Mouse (Mus musculus): ENCODE results near the gene Zfp949. TPM values are rescaled to one million over a fixed set of nuclear protein-coding genes. Genes with fewer than 3 reads are reported as not detected.

Gene Zfp949
- 18.0 and 32.7 TPM in 2 replicates for total RNA-seq (2015; ENCODE audit: low replicate concordance)
- 27.9 and 35.7 TPM in 2 replicates for total RNA-seq (2017; ENCODE audit: low replicate concordance)

GRCm38 (mm10) chr9:88547851-88548613 lies at the start of gene Zfp949:
Gene Zfp949, plus strand, starts transcription at chr9:88548020.
- ATAC-seq (replicated peaks; ENCODE audit: low FRiP score, poor library complexity, severe bottlenecking), result peak; percentile 93

- ATAC-seq (replicated peaks; ENCODE audit: low FRiP score, poor library complexity, severe bottlenecking), result no peak
Measured at GRCm38 (mm10) chr9:88500112-88500511, 47.7 kb upstream of the Zfp949 start.

- ATAC-seq (replicated peaks; ENCODE audit: low FRiP score, poor library complexity, severe bottlenecking), result no peak
Measured at GRCm38 (mm10) chr9:88501846-88502245, 46.0 kb upstream of the Zfp949 start.

GRCm38 (mm10) chr9:88515546-88515945 lies 32.3 kb upstream of the Zfp949 start:
- no peak for ATAC-seq (replicated peaks; ENCODE audit: low FRiP score, poor library complexity, severe bottlenecking)

GRCm38 (mm10) chr9:88516361-88516995 lies 31.3 kb upstream of the Zfp949 start:
- no peak for ATAC-seq (replicated peaks; ENCODE audit: low FRiP score, poor library complexity, severe bottlenecking)

GRCm38 (mm10) chr9:88519390-88520121 lies 28.3 kb upstream of the Zfp949 start:
- ATAC-seq (replicated peaks; ENCODE audit: low FRiP score, poor library complexity, severe bottlenecking), result no peak

GRCm38 (mm10) chr9:88520122-88520848 lies 27.5 kb upstream of the Zfp949 start:
- ATAC-seq (replicated peaks; ENCODE audit: low FRiP score, poor library complexity, severe bottlenecking), result no peak

- no peak for ATAC-seq (replicated peaks; ENCODE audit: low FRiP score, poor library complexity, severe bottlenecking)
Measured at GRCm38 (mm10) chr9:88520849-88521483, 26.9 kb upstream of the Zfp949 start.

- ATAC-seq (replicated peaks; ENCODE audit: low FRiP score, poor library complexity, severe bottlenecking), result no peak
Measured at GRCm38 (mm10) chr9:88521961-88522568, 25.8 kb upstream of the Zfp949 start.

GRCm38 (mm10) chr9:88522569-88523334 lies 25.1 kb upstream of the Zfp949 start:
- peak; percentile 93 for ATAC-seq (replicated peaks; ENCODE audit: low FRiP score, poor library complexity, severe bottlenecking)

- ATAC-seq (replicated peaks; ENCODE audit: low FRiP score, poor library complexity, severe bottlenecking), result no peak; the same call in 1 of the 2 replicates
Measured at GRCm38 (mm10) chr9:88523335-88523668, 24.5 kb upstream of the Zfp949 start.

- no peak for ATAC-seq (replicated peaks; ENCODE audit: low FRiP score, poor library complexity, severe bottlenecking)
Measured at GRCm38 (mm10) chr9:88524367-88524766, 23.5 kb upstream of the Zfp949 start.

- ATAC-seq (replicated peaks; ENCODE audit: low FRiP score, poor library complexity, severe bottlenecking), result no peak
Measured at GRCm38 (mm10) chr9:88524796-88525195, 23.0 kb upstream of the Zfp949 start.

GRCm38 (mm10) chr9:88525341-88525740 lies 22.5 kb upstream of the Zfp949 start:
- ATAC-seq (replicated peaks; ENCODE audit: low FRiP score, poor library complexity, severe bottlenecking), result no peak

GRCm38 (mm10) chr9:88527956-88528355 lies 19.9 kb upstream of the Zfp949 start:
- no peak for ATAC-seq (replicated peaks; ENCODE audit: low FRiP score, poor library complexity, severe bottlenecking)

- no peak for ATAC-seq (replicated peaks; ENCODE audit: low FRiP score, poor library complexity, severe bottlenecking)
Measured at GRCm38 (mm10) chr9:88528736-88529135, 19.1 kb upstream of the Zfp949 start.

GRCm38 (mm10) chr9:88529571-88529970 lies 18.2 kb upstream of the Zfp949 start:
- no peak for ATAC-seq (replicated peaks; ENCODE audit: low FRiP score, poor library complexity, severe bottlenecking)

- ATAC-seq (replicated peaks; ENCODE audit: low FRiP score, poor library complexity, severe bottlenecking), result no peak
Measured at GRCm38 (mm10) chr9:88529979-88530580, 17.7 kb upstream of the Zfp949 start.
